Mouse (Mus musculus) kidney, postnatal 0 days (tissue): ENCODE data around the gene Rgp1. TPM values are rescaled to one million over a fixed set of nuclear protein-coding genes. Genes with fewer than 3 reads are reported as not detected.

Experiments used
- ATAC-seq: fragments of 200-750 bp; cut with Nextera tagmentation; replicated peaks from 2 replicates; pipeline ENCODE4 v1.8.0; 2017; ENCODE audit warnings: low read depth, moderate number of reproducible peaks, moderate TSS enrichment, moderate library complexity; ENCODE audit not compliant: low FRiP score
- DNase-seq: peaks from one replicate; pipeline ENCODE4 v3.0.0-alpha.2; 2016; ENCODE audit warnings: low spot score
- H3K27ac ChIP-seq: fragments of 300-500 bp; sonication (generic); 2 replicates; pipeline ENCODE4 v1.5.1; 2014; ENCODE audit warnings: mild to moderate bottlenecking
- H3K27me3 ChIP-seq: fragments of 300-500 bp; sonication (generic); 2 replicates; pipeline ENCODE4 v1.6.1; 2014; ENCODE audit warnings: low read length, mixed read lengths; ENCODE audit not compliant: insufficient read depth
- H3K36me3 ChIP-seq: fragments of 300-500 bp; sonication (generic); 2 replicates; pipeline ENCODE4 v1.6.1; 2014; ENCODE audit warnings: low read length, mixed read lengths; ENCODE audit not compliant: insufficient read depth
- H3K4me1 ChIP-seq: fragments of 300-500 bp; sonication (generic); replicated peaks from 2 replicates; pipeline ENCODE4 v1.6.1; 2014; ENCODE audit warnings: antibody characterized with exemption, low read length, mixed read lengths; ENCODE audit not compliant: insufficient read depth
- H3K4me2 ChIP-seq: fragments of 300-500 bp; sonication (generic); 2 replicates; pipeline ENCODE4 v1.6.1; 2014; ENCODE audit warnings: mild to moderate bottlenecking, low read length, moderate library complexity, mixed read lengths
- H3K4me3 ChIP-seq: fragments of 300-500 bp; sonication (generic); replicated peaks from 2 replicates; pipeline ENCODE4 v1.5.1; 2014; ENCODE audit warnings: low read depth, low read length
- H3K9ac ChIP-seq: fragments of 300-500 bp; sonication (generic); 2 replicates; pipeline ENCODE4 v1.6.1; 2014; ENCODE audit warnings: low read depth, low read length
- H3K9me3 ChIP-seq: fragments of 300-500 bp; sonication (generic); replicated peaks from 2 replicates; pipeline ENCODE4 v1.6.1; 2016; ENCODE audit warnings: low read length, inconsistent platforms, mixed read lengths
- CTCF ChIP-seq: IDR thresholded peaks from 2 replicates; pipeline ENCODE4 v1.5.1; 2016; ENCODE audit warnings: antibody characterized with exemption, low read depth, mild to moderate bottlenecking, moderate library complexity
- WGBS: fragments of 180-500 bp; shearing (Covaris S2); extraction: QIAGEN DNeasy Blood & Tissue Kit; methylation state at CpG from one replicate; pipeline ENCODE4 v1.1.7; 2014; 5-methylcytosine and 5-hydroxymethylcytosine counted together
- microRNA-seq: library from miRNA; unstranded; fragments of <30 nt; microRNA quantifications from one replicate; pipeline ENCODE4, GENCODE M21; 2016
- polyA plus RNA-seq: library from polyadenylated mRNA; unstranded; fragments of >200 nt; fragmentation: Nextera tagmentation; extraction: Ambion mirVana; gene quantifications from 2 replicates; pipeline ENCODE4 v1.2.1, GENCODE M21; 2015

The Rgp1 gene
- polyA plus RNA-seq, 1 experiment from 2014 or later: 17.8 TPM

GRCm38 (mm10) chr4:43631956-43632920 lies 53.7 kb downstream of the Rgp1 start:
- peaks cover 13% of the 10 kb centered on the region; the same call in 1 of the 2 replicates for H3K4me1 ChIP-seq
- H3K36me3 ChIP-seq: no peaks in the 10 kb centered on the region
- H3K27me3 ChIP-seq: no peaks in the 10 kb centered on the region
- H3K9ac ChIP-seq: peak overlapping the region; percentile 80
- no peaks in the 10 kb centered on the region for H3K9me3 ChIP-seq
- peak overlapping the region; percentile 91 for H3K4me2 ChIP-seq
- H3K27ac ChIP-seq: 0 out of 2 replicates have a peak overlapping the region, but pooled peaks have one; percentile 64
- peak overlapping the region; percentile 61 for H3K4me3 ChIP-seq
- WGBS: 46% methylated on average over 42 of the region's 42 CpGs
- DNase-seq (no peak), ATAC-seq (peak; percentile 3; the same call in 1 of the 2 replicates)
- TF ChIP-seq CTCF: no peak

- no peak for DNase-seq
- no peaks in the 10 kb centered on the region for H3K36me3 ChIP-seq
- no peaks in the 10 kb centered on the region for H3K9me3 ChIP-seq
- no peak for ATAC-seq
- no peak for TF ChIP-seq CTCF
- no peak overlapping the region for H3K9ac ChIP-seq
- H3K4me1 ChIP-seq: peaks cover 13% of the 10 kb centered on the region; the same call in 1 of the 2 replicates
- H3K27ac ChIP-seq: no peak overlapping the region
- no peak overlapping the region for H3K4me2 ChIP-seq
- H3K27me3 ChIP-seq: no peaks in the 10 kb centered on the region
- H3K4me3 ChIP-seq: no peak overlapping the region
- WGBS: 83% methylated on average over 8 of the region's 8 CpGs
These were observed 54.8 kb downstream of the Rgp1 start for GRCm38 (mm10) chr4:43633296-43633695.

GRCm38 (mm10) chr4:43633736-43634135 lies 55.2 kb downstream of the Rgp1 start:
- H3K4me2 ChIP-seq: no peak overlapping the region
- TF ChIP-seq CTCF: no peak
- 94% methylated on average over 2 of the region's 2 CpGs for WGBS
- no peak overlapping the region for H3K27ac ChIP-seq
- DNase-seq (no peak), ATAC-seq (no peak)
- H3K36me3 ChIP-seq: no peaks in the 10 kb centered on the region
- H3K4me1 ChIP-seq: peaks cover 13% of the 10 kb centered on the region; the same call in 1 of the 2 replicates
- H3K27me3 ChIP-seq: no peaks in the 10 kb centered on the region
- no peaks in the 10 kb centered on the region for H3K9me3 ChIP-seq
- H3K9ac ChIP-seq: no peak overlapping the region
- no peak overlapping the region for H3K4me3 ChIP-seq

DNA sequence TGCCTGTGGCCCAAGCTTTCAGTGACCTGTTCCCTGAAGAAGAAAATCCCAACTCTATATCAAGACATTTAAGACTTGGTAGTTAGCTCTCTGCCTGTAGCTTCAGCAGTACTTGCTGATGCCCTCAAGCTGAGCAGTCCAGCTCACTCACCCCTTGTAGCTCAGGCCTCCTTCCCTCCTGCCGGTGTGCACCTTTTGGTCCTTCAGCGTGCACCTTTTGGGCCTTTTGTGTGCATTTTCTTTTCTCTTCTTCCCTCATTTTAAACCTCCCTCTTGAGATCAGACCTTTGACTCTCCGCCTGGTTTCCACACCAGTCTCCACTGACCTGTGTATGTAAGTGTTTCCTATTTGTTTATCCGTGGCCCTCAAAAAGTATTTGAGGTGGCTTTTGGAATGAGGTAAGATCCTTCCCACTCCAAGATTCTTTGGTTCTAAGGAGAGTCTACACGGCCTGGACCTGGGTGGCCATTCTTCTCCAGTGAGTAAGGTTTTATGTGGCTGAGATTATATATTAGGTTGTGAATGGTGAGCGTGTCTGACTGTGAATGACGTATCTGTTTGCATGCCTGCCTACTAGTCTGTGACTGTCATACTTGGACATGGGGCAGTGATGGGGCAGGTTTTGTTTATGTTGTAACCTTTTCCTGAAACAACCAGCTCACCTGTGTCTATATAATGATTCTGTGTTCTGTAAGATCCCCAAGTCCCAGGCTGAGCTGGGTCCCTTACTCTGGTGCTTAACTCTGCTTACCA lies 56.3 kb downstream of the Rgp1 start:
- H3K4me3 ChIP-seq: no peak overlapping the region
- H3K9me3 ChIP-seq: no peaks in the 10 kb centered on the region
- ATAC-seq (no peak), DNase-seq (no peak)
- H3K4me2 ChIP-seq: no peak overlapping the region
- no peaks in the 10 kb centered on the region for H3K27me3 ChIP-seq
- H3K9ac ChIP-seq: no peak overlapping the region
- TF ChIP-seq CTCF: no peak
- WGBS: 78% methylated on average over 7 of the region's 7 CpGs
- no peaks in the 10 kb centered on the region for H3K36me3 ChIP-seq
- H3K27ac ChIP-seq: no peak overlapping the region
- H3K4me1 ChIP-seq: peaks cover 13% of the 10 kb centered on the region; the same call in 1 of the 2 replicates

GRCm38 (mm10) chr4:43636751-43637150 lies 58.2 kb downstream of the Rgp1 start:
- Histone ChIP-seq H3K9me3 (no peaks in the 10 kb centered on the region), H3K9ac (no peak overlapping the region), H3K4me2 (no peak overlapping the region), H3K4me1 (0 out of 2 replicates have a peak, but pooled peaks cover 8% of the 10 kb centered on the region), H3K27ac (no peak overlapping the region), H3K36me3 (no peaks in the 10 kb centered on the region), H3K4me3 (no peak overlapping the region), H3K27me3 (no peaks in the 10 kb centered on the region)
- no peak for DNase-seq
- 83% methylated on average over 6 of the region's 6 CpGs for WGBS
- ATAC-seq: no peak
- no peak for TF ChIP-seq CTCF

Small RNA genes lying within 50 kb of the gene (microRNA-seq; reads per million reads assigned to microRNA genes)
- gene Gm25262: not detected

Other genes starting within 250 kb of the Rgp1 start
- 9.6 and 9.7 TPM in 2 replicates for gene Rusc2, start 196.7 kb upstream of the Rgp1 start, polyA plus RNA-seq
- 0.33 and 0.59 TPM in 2 replicates for gene Fam166b, start 149.6 kb upstream of the Rgp1 start, polyA plus RNA-seq
- 7.8 and 9.1 TPM in 2 replicates for gene Tesk1, start 136.8 kb upstream of the Rgp1 start, polyA plus RNA-seq
- gene Cd72, start 124.1 kb upstream of the Rgp1 start, polyA plus RNA-seq: 2.9 and 5.0 TPM in 2 replicates
- not detected in 2 replicates for gene Sit1, start 95.0 kb upstream of the Rgp1 start, polyA plus RNA-seq
- gene Ccdc107, start 85.8 kb upstream of the Rgp1 start, polyA plus RNA-seq: 104 and 107 TPM in 2 replicates
- gene Arhgef39, start 79.0 kb upstream of the Rgp1 start, polyA plus RNA-seq: 15.2 and 15.4 TPM in 2 replicates
- 0.48 and 1.3 TPM in 2 replicates for gene Car9, start 71.7 kb upstream of the Rgp1 start, polyA plus RNA-seq
- gene Tpm2, start 55.0 kb upstream of the Rgp1 start, polyA plus RNA-seq: 164 and 176 TPM in 2 replicates
- 74.1 and 76.5 TPM in 2 replicates for gene Creb3, start 16.4 kb upstream of the Rgp1 start, polyA plus RNA-seq
- gene Tln1, start 16.0 kb upstream of the Rgp1 start, polyA plus RNA-seq: 64.9 and 65.8 TPM in 2 replicates
- 14.2 and 15.9 TPM in 2 replicates for gene Gba2, start 158 bp downstream of the Rgp1 start, polyA plus RNA-seq
- gene Msmp, start 5.8 kb downstream of the Rgp1 start, polyA plus RNA-seq: 2.0 and 2.5 TPM in 2 replicates
- 7.2 and 8.6 TPM in 2 replicates for gene Npr2, start 53.2 kb downstream of the Rgp1 start, polyA plus RNA-seq
- 0.79 and 0.96 TPM in 2 replicates for gene Spag8, start 74.9 kb downstream of the Rgp1 start, polyA plus RNA-seq
- 236 and 263 TPM in 2 replicates for gene Hint2, start 77.8 kb downstream of the Rgp1 start, polyA plus RNA-seq
- 2.0 and 2.2 TPM in 2 replicates for gene Tmem8b, start 90.3 kb downstream of the Rgp1 start, polyA plus RNA-seq
- gene Fam221b, start 90.4 kb downstream of the Rgp1 start, polyA plus RNA-seq: 2.9 and 3.8 TPM in 2 replicates
- not detected in 2 replicates for gene Olfr70, start 122.1 kb downstream of the Rgp1 start, polyA plus RNA-seq
- not detected in 2 replicates for gene Olfr71, start 131.5 kb downstream of the Rgp1 start, polyA plus RNA-seq
- gene Hrct1, start 148.5 kb downstream of the Rgp1 start, polyA plus RNA-seq: 2.7 and 3.2 TPM in 2 replicates
- gene Spaar, start 151.3 kb downstream of the Rgp1 start, polyA plus RNA-seq: 0.40 and 0.43 TPM in 2 replicates
- gene Olfr159, start 192.3 kb downstream of the Rgp1 start, polyA plus RNA-seq: not detected in 2 replicates
- gene Olfr156, start 245.2 kb downstream of the Rgp1 start, polyA plus RNA-seq: not detected in 2 replicates